Mouse (Mus musculus): ENCODE data around the gene Nup37. TPM values are rescaled to one million over a fixed set of nuclear protein-coding genes. Genes with fewer than 3 reads are reported as not detected.

The Nup37 gene
- total RNA-seq, 1 experiment = 69.3 TPM

- in situ Hi-C loops (cut with MboI; ENCODE audit: low sequenced_read_pairs in 2 of 2, unreplicated experiment in 2 of 2) = no loop called here
- Histone ChIP-seq H3K36me3 (ENCODE audit: control insufficient read depth, insufficient read depth, low read length, poor library complexity, severe bottlenecking) (no peaks in the 10 kb centered on the region), H3K4me3 (ENCODE audit: insufficient read depth in 1 of 2, low read depth in 1 of 2, low read length in 2 of 2, poor library complexity in 1 of 2, severe bottlenecking in 1 of 2) (no peak overlapping the region), H3K27ac (ENCODE audit: insufficient read depth, low read depth, low read length, poor library complexity, severe bottlenecking) (no peak overlapping the region), H3K9ac (ENCODE audit: insufficient read depth, low read depth, low read length, poor library complexity, severe bottlenecking) (no peak overlapping the region), H3K9me3 (ENCODE audit: control insufficient read depth, insufficient read depth, low read depth, low read length) (no peaks in the 10 kb centered on the region), H3K4me1 (ENCODE audit: control insufficient read depth in 2 of 2, insufficient read depth in 2 of 2, low read length in 2 of 2, poor library complexity in 1 of 2) (peaks cover 0 to 2% of the 10 kb centered on the region in 2 experiments; a peak in 1 of 4 replicates)
- no peak for DNase-seq (ENCODE audit: low read depth, low spot score)
- no peak for TF ChIP-seq ZNF384 (IDR thresholded peaks at IDR 0.05; ENCODE audit: low read depth, low read length)
- TF ChIP-seq CHD2 (IDR thresholded peaks at IDR 0.05; ENCODE audit: low read depth, low read length) = no peak
- no peak for TF ChIP-seq MAFK (IDR thresholded peaks at IDR 0.05; ENCODE audit: insufficient read depth, low read depth, low read length)
- no peak for TF ChIP-seq HCFC1 (IDR thresholded peaks at IDR 0.05; ENCODE audit: borderline replicate concordance, insufficient read depth, low read length)
- no peak for TF ChIP-seq ZC3H11A (IDR thresholded peaks at IDR 0.05; ENCODE audit: borderline replicate concordance, low read depth, low read length)
These were observed 78.6 kb downstream of the Nup37 start for GRCm38 (mm10) chr10:88225421-88225820.

- H3K4me1 ChIP-seq (ENCODE audit: control insufficient read depth in 2 of 2, insufficient read depth in 2 of 2, low read length in 2 of 2, poor library complexity in 1 of 2) = peaks cover 0 to 2% of the 10 kb centered on the region in 2 experiments; a peak in 1 of 4 replicates
- no peaks in the 10 kb centered on the region for H3K36me3 ChIP-seq (ENCODE audit: control insufficient read depth, insufficient read depth, low read length, poor library complexity, severe bottlenecking)
- no peak for TF ChIP-seq HCFC1 (IDR thresholded peaks at IDR 0.05; ENCODE audit: borderline replicate concordance, insufficient read depth, low read length)
- no peak for TF ChIP-seq ZNF384 (IDR thresholded peaks at IDR 0.05; ENCODE audit: low read depth, low read length)
- in situ Hi-C loops (cut with MboI; ENCODE audit: low sequenced_read_pairs in 2 of 2, unreplicated experiment in 2 of 2) = no loop called here
- H3K9me3 ChIP-seq (ENCODE audit: control insufficient read depth, insufficient read depth, low read depth, low read length) = no peaks in the 10 kb centered on the region
- DNase-seq (ENCODE audit: low read depth, low spot score) = no peak
- H3K9ac ChIP-seq (ENCODE audit: insufficient read depth, low read depth, low read length, poor library complexity, severe bottlenecking) = no peak overlapping the region
- H3K4me3 ChIP-seq (ENCODE audit: insufficient read depth in 1 of 2, low read depth in 1 of 2, low read length in 2 of 2, poor library complexity in 1 of 2, severe bottlenecking in 1 of 2) = no peak overlapping the region
- H3K27ac ChIP-seq (ENCODE audit: insufficient read depth, low read depth, low read length, poor library complexity, severe bottlenecking) = no peak overlapping the region
These were observed 81.2 kb downstream of the Nup37 start for GRCm38 (mm10) chr10:88227962-88228361.

Other genes with a start within 250 kb of the Nup37 start
- not detected in 2 replicates for gene Pmch, start 55.9 kb upstream of the Nup37 start, total RNA-seq (2012; rRNA removed)
- gene Parpbp, start 51 bp upstream of the Nup37 start, total RNA-seq (2012; rRNA removed) = 19.4 TPM in 2 replicates
- gene Washc3, start 54.1 kb downstream of the Nup37 start, total RNA-seq (2012; rRNA removed) = 25.8 and 39.9 TPM in 2 replicates
- 1.3 and 3.3 TPM in 2 replicates for gene Dram1, start 232.1 kb downstream of the Nup37 start, total RNA-seq (2012; rRNA removed)
- 25.1 and 34.0 TPM in 2 replicates for gene Gnptab, start 232.1 kb downstream of the Nup37 start, total RNA-seq (2012; rRNA removed)